Comparison of ENCODE assay signal across 26 mouse cellular contexts in genomic region chr5:3872348-3872747, GRCm38 (mm10). TPM values are rescaled to one million over a fixed set of nuclear protein-coding genes. Genes with fewer than 3 reads are reported as not detected.
A peak's percentile ranks its signal among the peaks of the same experiment; 100 is the strongest.
DNase-seq lines count a peak whose midpoint lies in the region; ATAC-seq and TF ChIP-seq lines count a peak whose summit lies in the region.
"Had no signal": no experiment of that assay in that cellular context is flagged by ENCODE, and none has a peak within 500 bp of the region (broad histone marks: within the 10 kb centered on the region; RNA-seq: fewer than 3 reads in every experiment).

No protein-coding gene starts in this region.

- H3K4me2 ChIP-seq in liver, postnatal 0 days (ENCODE audit: low read depth, low read length): no peak overlapping the region
- H3K4me2 ChIP-seq: embryonic facial prominence, embryonic 12.5 days; embryonic facial prominence, embryonic 15.5 days; heart, embryonic 11.5 days; hindbrain, embryonic 14.5 days had no signal

- no peak for TF ChIP-seq CTCF in ES-Bruce4 (IDR thresholded peaks at IDR 0.05; ENCODE audit: low read depth, low read length)
- TF ChIP-seq CTCF in liver, postnatal 0 days (IDR thresholded peaks at IDR 0.05; ENCODE audit: low read depth): no peak

- H3K9ac ChIP-seq in ES-Bruce4 (ENCODE audit: low read depth, poor library complexity, severe bottlenecking): no peak overlapping the region
- H3K9ac ChIP-seq in liver, postnatal 0 days (replicated peaks): no peak overlapping the region
- H3K9ac ChIP-seq: embryonic facial prominence, embryonic 12.5 days; embryonic facial prominence, embryonic 15.5 days; forebrain, postnatal 0 days; hindbrain, embryonic 14.5 days had no signal

- no peaks in the 10 kb centered on the region for H3K9me3 ChIP-seq in ES-Bruce4 (replicated peaks; ENCODE audit: control insufficient read depth, insufficient read depth, low read length, poor library complexity, severe bottlenecking)
- no peaks in the 10 kb centered on the region for H3K9me3 ChIP-seq in liver, postnatal 0 days (ENCODE audit: low read length)
- H3K9me3 ChIP-seq: embryonic facial prominence, embryonic 12.5 days; embryonic facial prominence, embryonic 15.5 days had no signal

- DNase-seq in adrenal gland, adult 2 months: peak; percentile 9
- no peak for DNase-seq in adrenal gland, postnatal 25 days
- peak; percentile 99 for DNase-seq in R1 (ENCODE audit: low read depth, low spot score)
- no peak for DNase-seq in cerebellum, adult 8-10 months
- DNase-seq in liver, postnatal 0 days: no peak
- DNase-seq: adrenal gland, postnatal 10 days; cerebellum, adult 18-20 months; cerebellum, adult 9-11 months; cerebellum, postnatal 25 days; forebrain, postnatal 0 days; gastrocnemius, adult 2 months; gastrocnemius, postnatal 14 days; heart, adult 11 months; heart, postnatal 36 days; kidney, adult 8-10 months had no signal

- H3K4me1 ChIP-seq in ES-Bruce4 (ENCODE audit: control insufficient read depth, insufficient read depth, low read length): peaks cover 2% of the 10 kb centered on the region
- no peaks in the 10 kb centered on the region for H3K4me1 ChIP-seq in liver, postnatal 0 days (ENCODE audit: insufficient read depth)
- H3K4me1 ChIP-seq: embryonic facial prominence, embryonic 12.5 days; embryonic facial prominence, embryonic 15.5 days had no signal

- H3K4me3 ChIP-seq in ES-Bruce4 (ENCODE audit: low read depth, low read length): no peak overlapping the region
- no peak overlapping the region for H3K4me3 ChIP-seq in liver, postnatal 0 days (ENCODE audit: low read depth, low read length)
- H3K4me3 ChIP-seq: embryonic facial prominence, embryonic 12.5 days; embryonic facial prominence, embryonic 15.5 days; gastrocnemius, adult 2 months had no signal

- ATAC-seq in liver, postnatal 0 days: no peak
- ATAC-seq: activated CD4-positive, CD25-positive, alpha-beta regulatory T cell, adult 4 months; forebrain, embryonic 14.5 days; forebrain, postnatal 0 days; intestine, postnatal 0 days had no signal

- H3K27me3 ChIP-seq in ES-Bruce4 (ENCODE audit: control insufficient read depth, insufficient read depth, low read length, poor library complexity, severe bottlenecking): no peaks in the 10 kb centered on the region
- no peaks in the 10 kb centered on the region for H3K27me3 ChIP-seq in liver, postnatal 0 days (ENCODE audit: insufficient read depth, low read length)
- H3K27me3 ChIP-seq: embryonic facial prominence, embryonic 12.5 days; embryonic facial prominence, embryonic 15.5 days had no signal

- no peak overlapping the region for H3K27ac ChIP-seq in ES-Bruce4 (ENCODE audit: insufficient read depth, low read length)
- no peak overlapping the region for H3K27ac ChIP-seq in liver, postnatal 0 days (ENCODE audit: low read depth)
- H3K27ac ChIP-seq: embryonic facial prominence, embryonic 12.5 days; embryonic facial prominence, embryonic 15.5 days; gastrocnemius, adult 2 months; hindbrain, embryonic 14.5 days had no signal

- H3K36me3 ChIP-seq in ES-Bruce4 (ENCODE audit: control insufficient read depth, insufficient read depth, low read length, poor library complexity, severe bottlenecking): no peaks in the 10 kb centered on the region
- no peaks in the 10 kb centered on the region for H3K36me3 ChIP-seq in liver, postnatal 0 days (replicated peaks; ENCODE audit: insufficient read depth, low read length)
- H3K36me3 ChIP-seq: embryonic facial prominence, embryonic 12.5 days; embryonic facial prominence, embryonic 15.5 days had no signal

- TF ChIP-seq POLR2A in ES-Bruce4 (IDR thresholded peaks at IDR 0.05; ENCODE audit: insufficient read depth, low read length): no peak

- TF ChIP-seq EP300 in ES-Bruce4 (IDR thresholded peaks at IDR 0.05; ENCODE audit: insufficient read depth, low read depth, low read length): peak; percentile 93
- no peak for TF ChIP-seq EP300 in liver, postnatal 0 days (IDR thresholded peaks at IDR 0.05; ENCODE audit: low read depth)

- 80% methylated on average over 1 of the region's 1 CpGs for WGBS in liver, postnatal 0 days (ENCODE audit: insufficient replicate concordance)

RNA-seq across cellular contexts. Expression of gene Mterf1a, which starts 21.4 kb away (rescaled TPM):
- total RNA-seq in adrenal gland, adult 2 months (2021): 1 to 10 TPM; 6.6 to 7.8 TPM
- 0.17 and 0.41 TPM in 2 replicates for polyA plus RNA-seq in adrenal gland, adult 2 months (2012; rRNA removed)
- total RNA-seq in adrenal gland, postnatal 25 days (2021): 7.0 and 9.4 TPM in 2 replicates
- 6.7 and 8.3 TPM in 2 replicates for polyA plus RNA-seq in ES-Bruce4 (2011; ENCODE audit: insufficient read depth, insufficient read length, low read depth, missing spikeins)
- 3.2 and 3.3 TPM in 2 replicates for polyA plus RNA-seq in liver, postnatal 0 days (2015; fragmentation: Nextera tagmentation; extraction: Ambion mirVana)

RNA-seq across cellular contexts. Expression of gene Lrrd1, which starts 27.4 kb away (rescaled TPM):
- total RNA-seq in adrenal gland, adult 2 months (2021): under 1 TPM; 0.17 to 0.20 TPM
- polyA plus RNA-seq in adrenal gland, adult 2 months (2012; rRNA removed): 0.21 and 0.39 TPM in 2 replicates
- total RNA-seq in adrenal gland, postnatal 25 days (2021): not detected in 2 replicates
- not detected in 2 replicates for polyA plus RNA-seq in ES-Bruce4 (2011; ENCODE audit: insufficient read depth, insufficient read length, low read depth, missing spikeins)
- not detected in 2 replicates for polyA plus RNA-seq in liver, postnatal 0 days (2015; fragmentation: Nextera tagmentation; extraction: Ambion mirVana)
- total RNA-seq: adrenal gland, postnatal 10 days; common myeloid progenitor, adult 5-6 weeks; forebrain, postnatal 0 days; gastrocnemius, adult 2 months; gastrocnemius, postnatal 14 days; gastrocnemius, postnatal 4 days; heart, postnatal 36 days had no signal
- polyA plus RNA-seq: forebrain, postnatal 0 days; intestine, embryonic 14.5 days; intestine, postnatal 0 days had no signal

RNA-seq across cellular contexts. Expression of gene Akap9, which starts 55.5 kb away (rescaled TPM):
- total RNA-seq in adrenal gland, adult 2 months (2021): 10 to 100 TPM; 61.9 to 78.5 TPM
- 14.4 and 18.3 TPM in 2 replicates for polyA plus RNA-seq in adrenal gland, adult 2 months (2012; rRNA removed)
- 86.3 and 113 TPM in 2 replicates for total RNA-seq in adrenal gland, postnatal 25 days (2021)
- 32.9 and 40.8 TPM in 2 replicates for polyA plus RNA-seq in ES-Bruce4 (2011; ENCODE audit: insufficient read depth, insufficient read length, low read depth, missing spikeins)
- polyA plus RNA-seq in liver, postnatal 0 days (2015; fragmentation: Nextera tagmentation; extraction: Ambion mirVana): 38.9 and 40.8 TPM in 2 replicates

Comparison
In these comparisons a context has a peak if more than half of its experiments do, and no peak if none do; other contexts are left out.
1. DNase-seq: peak in adrenal gland, adult 2 months (single experiment) and R1 (single experiment); none in adrenal gland, postnatal 25 days (single experiment), cerebellum, adult 8-10 months (single experiment) and liver, postnatal 0 days (single experiment).